Mouse (Mus musculus) lung, embryonic 16.5 days (tissue): ENCODE measurements at regions not wholly inside any gene's neighbourhood (a gene's known extent, or its start where the extent isn't known, plus 50 kb on each side); places are given as distances from the start of the nearest gene placed in this dataset.

Experiments used
- ATAC-seq: fragments of 200-750 bp; cut with Nextera tagmentation; 2 replicates; pipeline ENCODE4 v1.8.0; 2017; ENCODE audit warnings: low read depth, mild to moderate bottlenecking, moderate library complexity
- H3K27ac ChIP-seq: fragments of 300-500 bp; sonication (generic); 2 replicates; pipeline ENCODE4 v1.5.1; 2014; ENCODE audit warnings: mild to moderate bottlenecking, control low read depth, low read length
- H3K27me3 ChIP-seq: fragments of 300-500 bp; sonication (generic); 2 replicates; pipeline ENCODE4 v1.6.1; 2014; ENCODE audit warnings: low read depth, low read length, mixed read lengths; ENCODE audit not compliant: control insufficient read depth, insufficient read depth
- H3K36me3 ChIP-seq: fragments of 300-500 bp; sonication (generic); 2 replicates; pipeline ENCODE4 v1.6.1; 2014; ENCODE audit warnings: low read length; ENCODE audit not compliant: control insufficient read depth, insufficient read depth
- H3K4me1 ChIP-seq: fragments of 300-500 bp; sonication (generic); replicated peaks from 2 replicates; pipeline ENCODE4 v1.6.1; 2014; ENCODE audit warnings: low read length, mixed read lengths; ENCODE audit not compliant: control insufficient read depth, insufficient read depth
- H3K4me2 ChIP-seq: fragments of 300-500 bp; sonication (generic); 2 replicates; pipeline ENCODE4 v1.6.1; 2014; ENCODE audit warnings: low read depth, low read length, control low read depth
- H3K4me3 ChIP-seq: fragments of 300-500 bp; sonication (generic); 2 replicates; pipeline ENCODE4 v1.5.1; 2014; ENCODE audit warnings: mild to moderate bottlenecking, low read length, control low read depth
- H3K9ac ChIP-seq: fragments of 300-500 bp; sonication (generic); 2 replicates; pipeline ENCODE4 v1.6.1; 2014; ENCODE audit warnings: low read length, control low read depth
- H3K9me3 ChIP-seq: fragments of 300-500 bp; sonication (generic); 2 replicates; pipeline ENCODE4 v1.6.1; 2016; ENCODE audit warnings: low read length; ENCODE audit not compliant: control insufficient read depth
- WGBS: fragments of 180-500 bp; shearing (Covaris S2); extraction: QIAGEN DNeasy Blood & Tissue Kit; methylation state at CpG from one replicate; pipeline ENCODE4 v1.1.7; 2014; 5-methylcytosine and 5-hydroxymethylcytosine counted together

GRCm38 (mm10) chr16:25478300-25478699 is 191.7 kb downstream of the Tprg start:
- 47% methylated on average over 2 of the region's 2 CpGs for WGBS
- no peaks in the 10 kb centered on the region for H3K9me3 ChIP-seq

DNA sequence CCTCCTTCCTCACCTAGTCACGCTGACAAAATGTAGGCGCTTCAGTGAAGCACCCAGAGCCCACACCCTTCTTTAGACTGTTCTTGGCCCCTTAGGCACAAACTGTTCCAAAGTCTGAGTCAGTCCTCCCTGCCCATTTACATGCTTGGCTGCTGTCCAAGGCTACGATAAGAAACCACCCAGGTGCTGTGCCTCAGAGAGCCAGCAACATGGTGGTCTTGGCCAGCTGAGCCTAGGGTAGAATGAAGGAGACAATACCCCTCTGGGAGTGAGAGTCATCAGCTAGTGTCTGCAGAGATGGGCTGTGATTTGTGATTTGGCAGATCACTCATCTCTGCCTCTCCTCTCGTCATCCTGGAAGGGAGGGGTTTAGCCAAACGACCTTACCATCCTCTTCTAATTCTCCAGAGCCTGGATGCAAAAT is 197.2 kb downstream of the Tprg start:
- Histone ChIP-seq H3K4me2 (no peak overlapping the region), H3K36me3 (no peaks in the 10 kb centered on the region), H3K9me3 (no peaks in the 10 kb centered on the region), H3K4me3 (no peak overlapping the region), H3K4me1 (peaks cover 5% of the 10 kb centered on the region), H3K27me3 (no peaks in the 10 kb centered on the region), H3K9ac (no peak overlapping the region), H3K27ac (peak overlapping the region; percentile 33; the same call in 1 of the 2 replicates)
- peak; percentile 69 for ATAC-seq
- WGBS: 45% methylated on average over 5 of the region's 5 CpGs

More at GRCm38 (mm10) chr16:25478300-25478699, 191.7 kb downstream of the Tprg start:
- H3K4me2 ChIP-seq: no peak overlapping the region
- H3K27ac ChIP-seq: no peak overlapping the region
- H3K4me1 ChIP-seq: no peaks in the 10 kb centered on the region
- no peaks in the 10 kb centered on the region for H3K27me3 ChIP-seq
- no peak overlapping the region for H3K4me3 ChIP-seq
- H3K9ac ChIP-seq: no peak overlapping the region
- ATAC-seq: no peak
- no peaks in the 10 kb centered on the region for H3K36me3 ChIP-seq

GRCm38 (mm10) chr16:25485007-25485406 is 198.4 kb downstream of the Tprg start:
- no peak for ATAC-seq
- H3K9me3 ChIP-seq: no peaks in the 10 kb centered on the region
- H3K4me3 ChIP-seq: no peak overlapping the region
- no peak overlapping the region for H3K27ac ChIP-seq
- no peaks in the 10 kb centered on the region for H3K27me3 ChIP-seq
- WGBS: 70% methylated on average over 9 of the region's 9 CpGs
- no peak overlapping the region for H3K4me2 ChIP-seq
- peaks cover 5% of the 10 kb centered on the region for H3K4me1 ChIP-seq
- no peak overlapping the region for H3K9ac ChIP-seq
- H3K36me3 ChIP-seq: no peaks in the 10 kb centered on the region

- no peak overlapping the region for H3K4me3 ChIP-seq
- H3K4me1 ChIP-seq: peaks cover 5% of the 10 kb centered on the region
- no peak overlapping the region for H3K9ac ChIP-seq
- 85% methylated on average over 4 of the region's 4 CpGs for WGBS
- ATAC-seq: no peak
- no peaks in the 10 kb centered on the region for H3K27me3 ChIP-seq
- no peaks in the 10 kb centered on the region for H3K9me3 ChIP-seq
- no peak overlapping the region for H3K4me2 ChIP-seq
- H3K36me3 ChIP-seq: no peaks in the 10 kb centered on the region
- no peak overlapping the region for H3K27ac ChIP-seq
These were observed 197.0 kb upstream of the Trp63 start for GRCm38 (mm10) chr16:25486477-25487094.

DNA sequence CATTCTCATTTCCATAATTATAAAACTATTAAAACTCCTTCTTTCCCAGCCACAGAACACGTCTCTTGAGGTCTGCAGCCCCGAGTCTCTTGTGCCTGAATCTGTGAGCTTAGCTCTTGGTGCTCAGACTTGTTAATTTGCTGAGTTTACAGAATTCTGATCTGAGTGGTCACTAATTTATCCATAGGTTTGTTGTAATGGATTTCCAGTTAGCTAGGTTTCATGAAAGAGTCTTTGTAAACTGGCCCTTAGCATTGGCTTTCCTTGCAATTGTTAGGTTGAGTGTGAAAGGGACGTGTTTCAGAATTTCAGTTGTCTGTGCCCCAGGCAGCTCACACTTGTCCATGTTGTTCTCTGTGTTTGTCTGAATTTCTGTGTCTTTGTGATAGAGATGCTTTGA is 192.7 kb upstream of the Trp63 start:
- Histone ChIP-seq H3K4me2 (no peak overlapping the region), H3K27ac (no peak overlapping the region), H3K9me3 (no peaks in the 10 kb centered on the region), H3K9ac (no peak overlapping the region), H3K4me1 (no peaks in the 10 kb centered on the region), H3K36me3 (no peaks in the 10 kb centered on the region), H3K27me3 (no peaks in the 10 kb centered on the region), H3K4me3 (no peak overlapping the region)
- WGBS: 76% methylated on average over 3 of the region's 3 CpGs
- ATAC-seq: no peak

DNA sequence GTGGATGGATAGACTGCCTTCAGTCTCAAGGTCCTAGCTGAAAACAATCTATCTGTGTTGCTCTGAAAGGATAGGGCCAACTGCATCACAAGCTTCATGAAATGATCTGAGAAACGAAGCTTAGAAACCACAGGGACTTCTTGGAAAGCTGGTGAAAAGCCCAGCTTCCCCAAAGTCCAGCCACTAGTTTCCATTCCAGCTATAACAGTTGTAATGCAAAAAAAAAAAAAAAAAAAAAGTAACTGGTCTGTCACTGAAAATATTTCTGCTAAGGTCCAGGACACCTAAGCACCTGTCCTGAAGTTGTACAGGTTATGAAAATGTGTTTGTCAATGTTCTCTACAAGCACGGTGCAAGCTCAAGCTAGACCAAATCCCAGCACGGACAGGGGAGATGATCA is 189.4 kb upstream of the Trp63 start:
- 85% methylated on average over 3 of the region's 3 CpGs for WGBS
- no peaks in the 10 kb centered on the region for H3K36me3 ChIP-seq
- no peak overlapping the region for H3K9ac ChIP-seq
- H3K4me2 ChIP-seq: no peak overlapping the region
- ATAC-seq: no peak
- no peaks in the 10 kb centered on the region for H3K4me1 ChIP-seq
- no peaks in the 10 kb centered on the region for H3K27me3 ChIP-seq
- H3K27ac ChIP-seq: no peak overlapping the region
- H3K4me3 ChIP-seq: no peak overlapping the region
- H3K9me3 ChIP-seq: no peaks in the 10 kb centered on the region

DNA sequence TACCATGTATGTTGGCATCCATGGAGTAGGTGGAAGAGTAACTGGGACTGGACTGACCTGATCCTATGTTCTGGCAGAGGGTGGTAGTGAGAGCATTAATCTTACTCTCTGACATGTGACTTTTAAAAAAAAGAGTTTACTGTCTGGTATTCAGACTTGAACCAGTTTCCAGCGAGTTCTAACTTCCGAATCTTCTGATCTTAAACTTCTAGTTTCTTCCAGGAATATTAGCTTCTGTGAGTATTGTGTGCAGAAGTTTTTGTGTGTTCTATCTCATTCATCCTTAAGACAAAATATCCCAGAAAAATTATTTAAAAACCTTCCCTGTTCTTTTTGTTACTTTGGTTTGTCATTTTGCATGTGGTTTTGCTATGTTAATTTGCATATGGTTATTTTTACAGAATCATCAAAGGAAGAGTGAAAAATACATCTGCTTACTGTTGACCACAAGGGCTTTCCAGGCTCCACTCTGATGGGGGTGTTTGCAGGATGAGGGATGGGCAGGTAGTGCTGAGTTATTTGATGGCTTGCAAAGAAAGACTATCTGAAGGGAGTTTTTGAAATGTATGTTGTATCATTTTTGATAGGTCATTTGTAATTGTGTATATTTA is 187.9 kb upstream of the Trp63 start:
- no peaks in the 10 kb centered on the region for H3K36me3 ChIP-seq
- H3K9ac ChIP-seq: no peak overlapping the region
- H3K27me3 ChIP-seq: no peaks in the 10 kb centered on the region
- no peaks in the 10 kb centered on the region for H3K9me3 ChIP-seq
- ATAC-seq: no peak
- no peak overlapping the region for H3K4me2 ChIP-seq
- no peaks in the 10 kb centered on the region for H3K4me1 ChIP-seq
- H3K27ac ChIP-seq: no peak overlapping the region
- 89% methylated on average over 2 of the region's 2 CpGs for WGBS
- H3K4me3 ChIP-seq: no peak overlapping the region

DNA sequence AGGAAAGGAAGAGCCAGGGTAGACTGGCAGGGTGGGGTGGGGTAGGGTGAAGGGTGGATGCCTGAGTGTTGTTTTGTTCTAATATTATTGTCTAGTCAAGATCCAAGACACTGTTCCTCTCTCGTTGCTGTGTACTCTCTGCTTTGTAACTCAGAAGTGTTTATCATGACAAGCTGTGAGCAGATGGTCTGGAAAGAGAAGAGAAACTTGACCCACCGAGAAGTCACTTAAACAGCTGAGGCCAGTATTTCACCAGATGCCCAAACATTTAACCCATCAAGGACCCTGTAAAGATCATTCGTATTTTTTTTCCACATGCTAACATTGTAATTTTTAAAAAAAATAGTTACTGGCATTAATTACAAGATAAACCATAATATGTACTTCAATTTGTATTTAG is 178.7 kb upstream of the Trp63 start:
- Histone ChIP-seq H3K4me2 (no peak overlapping the region), H3K27me3 (no peaks in the 10 kb centered on the region), H3K4me1 (no peaks in the 10 kb centered on the region), H3K36me3 (no peaks in the 10 kb centered on the region), H3K27ac (no peak overlapping the region), H3K9ac (no peak overlapping the region), H3K9me3 (no peaks in the 10 kb centered on the region), H3K4me3 (no peak overlapping the region)
- 37% methylated on average over 3 of the region's 3 CpGs for WGBS
- ATAC-seq: no peak

DNA sequence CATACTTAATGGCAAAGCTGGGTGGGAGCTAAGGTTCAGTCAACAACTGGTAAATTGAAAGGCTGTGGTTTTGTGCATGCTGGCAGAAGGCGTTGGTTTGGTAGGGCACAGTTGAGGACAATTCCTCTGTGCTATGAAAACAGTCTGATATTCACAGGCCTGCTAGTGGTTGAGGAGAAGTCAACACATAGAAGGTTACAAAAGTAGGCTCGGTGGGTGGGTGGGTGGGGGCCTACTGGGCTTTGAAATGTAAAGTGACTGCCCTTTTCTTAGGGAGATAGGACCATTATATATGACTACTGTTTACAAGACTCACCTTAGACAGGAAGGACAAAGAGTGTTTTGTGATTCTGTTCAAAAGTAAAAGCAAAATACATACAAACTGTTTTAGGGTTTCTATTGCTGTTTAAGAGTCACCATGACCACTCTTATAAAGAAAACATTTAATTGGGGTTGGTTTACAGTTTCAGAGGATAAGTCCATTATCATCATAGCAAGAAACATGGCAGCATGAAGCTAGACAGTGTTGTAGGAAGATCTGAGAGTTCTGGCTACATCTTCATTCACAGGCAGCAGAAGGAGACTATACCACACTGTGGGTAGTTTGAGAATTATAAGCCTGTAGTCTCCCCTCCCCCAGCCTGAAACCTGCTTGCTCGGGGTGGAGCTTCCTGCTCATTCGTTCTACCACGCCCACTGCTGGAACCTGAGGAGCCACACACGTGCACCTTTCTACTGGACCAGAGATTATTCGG is 166.3 kb upstream of the Trp63 start:
- Histone ChIP-seq H3K4me2 (no peak overlapping the region), H3K4me3 (no peak overlapping the region), H3K27ac (no peak overlapping the region), H3K27me3 (no peaks in the 10 kb centered on the region), H3K4me1 (no peaks in the 10 kb centered on the region), H3K9me3 (no peaks in the 10 kb centered on the region), H3K9ac (no peak overlapping the region), H3K36me3 (no peaks in the 10 kb centered on the region)
- WGBS: 64% methylated on average over 5 of the region's 7 CpGs
- ATAC-seq: no peak
